Mouse (Mus musculus) limb, embryonic 12.5 days (tissue): ENCODE measurements around the gene Aplf. TPM values are rescaled to one million over a fixed set of nuclear protein-coding genes. Genes with fewer than 3 reads are reported as not detected.

Experiments
- ATAC-seq: fragments of 200-750 bp; cut with Nextera tagmentation; 2 replicates; pipeline ENCODE4 v1.8.0; 2017; ENCODE audit warnings: low read depth, moderate TSS enrichment; ENCODE audit not compliant: insufficient number of reproducible peaks, insufficient read depth, low FRiP score, low TSS enrichment
- H3K27ac ChIP-seq: fragments of 300-500 bp; sonication (generic); 2 replicates; pipeline ENCODE4 v1.5.1; 2016; ENCODE audit warnings: mild to moderate bottlenecking, moderate library complexity
- H3K27me3 ChIP-seq: fragments of 300-500 bp; sonication (generic); 2 replicates; pipeline ENCODE4 v1.6.1; 2016; ENCODE audit warnings: mild to moderate bottlenecking, moderate library complexity
- H3K36me3 ChIP-seq: fragments of 300-500 bp; sonication (generic); 2 replicates; pipeline ENCODE4 v1.6.1; 2016; ENCODE audit warnings: mild to moderate bottlenecking, moderate library complexity
- H3K4me1 ChIP-seq: fragments of 300-500 bp; sonication (generic); replicated peaks from 2 replicates; pipeline ENCODE4 v1.6.1; 2016
- H3K4me2 ChIP-seq: fragments of 300-500 bp; sonication (generic); 2 replicates; pipeline ENCODE4 v1.6.1; 2016; ENCODE audit warnings: mild to moderate bottlenecking, moderate library complexity
- H3K4me3 ChIP-seq: fragments of 300-500 bp; sonication (generic); replicated peaks from 2 replicates; pipeline ENCODE4 v1.5.1; 2016; ENCODE audit warnings: mild to moderate bottlenecking
- H3K9ac ChIP-seq: fragments of 300-500 bp; sonication (generic); replicated peaks from 2 replicates; pipeline ENCODE4 v1.6.1; 2016; ENCODE audit warnings: mild to moderate bottlenecking, moderate library complexity
- H3K9me3 ChIP-seq: fragments of 300-500 bp; sonication (generic); 2 replicates; pipeline ENCODE4 v1.6.1; 2016; ENCODE audit warnings: mild to moderate bottlenecking, moderate library complexity
- WGBS: fragments of 180-500 bp; shearing (Covaris S2); methylation state at CpG from one replicate; pipeline ENCODE4 v1.1.7; 2016; 5-methylcytosine and 5-hydroxymethylcytosine counted together
- polyA plus RNA-seq: library from polyadenylated mRNA; unstranded; fragments of >200 nt; fragmentation: Nextera tagmentation; extraction: Ambion mirVana; gene quantifications from 2 replicates; pipeline ENCODE4 v1.2.1, GENCODE M21; 2016

Gene Aplf
- polyA plus RNA-seq, 1 experiment from 2014 or later = 13.0 TPM

GRCm38 (mm10) chr6:87667804-87668203 lies 4.2 kb downstream of the Aplf start:
- ATAC-seq = no peak
- Histone ChIP-seq H3K27ac (no peak overlapping the region), H3K9me3 (no peaks in the 10 kb centered on the region), H3K9ac (no peak overlapping the region), H3K4me2 (no peak overlapping the region), H3K27me3 (no peaks in the 10 kb centered on the region), H3K4me3 (no peak overlapping the region), H3K4me1 (peaks cover 16% of the 10 kb centered on the region), H3K36me3 (peaks cover 4% of the 10 kb centered on the region; the same call in 1 of the 2 replicates)
- WGBS = 85% methylated on average over 8 of the region's 8 CpGs

- H3K9ac ChIP-seq = no peak overlapping the region
- no peak overlapping the region for H3K4me2 ChIP-seq
- no peaks in the 10 kb centered on the region for H3K4me1 ChIP-seq
- WGBS = 89% methylated on average over 9 of the region's 9 CpGs
- ATAC-seq = no peak
- no peak overlapping the region for H3K27ac ChIP-seq
- H3K4me3 ChIP-seq = no peak overlapping the region
- peaks cover 4% of the 10 kb centered on the region; the same call in 1 of the 2 replicates for H3K36me3 ChIP-seq
- no peaks in the 10 kb centered on the region for H3K9me3 ChIP-seq
- no peaks in the 10 kb centered on the region for H3K27me3 ChIP-seq
Observed at GRCm38 (mm10) chr6:87663445-87663844, 8.5 kb downstream of the Aplf start.

GRCm38 (mm10) chr6:87662197-87662596 lies 9.8 kb downstream of the Aplf start:
- Histone ChIP-seq H3K27ac (no peak overlapping the region), H3K4me3 (no peak overlapping the region), H3K36me3 (peaks cover 7% of the 10 kb centered on the region; the same call in 1 of the 2 replicates), H3K4me1 (no peaks in the 10 kb centered on the region), H3K9ac (no peak overlapping the region), H3K9me3 (no peaks in the 10 kb centered on the region), H3K27me3 (no peaks in the 10 kb centered on the region), H3K4me2 (no peak overlapping the region)
- no peak for ATAC-seq
- 72% methylated on average over 6 of the region's 6 CpGs for WGBS

GRCm38 (mm10) chr6:87661707-87662106 lies 10.3 kb downstream of the Aplf start:
- no peak overlapping the region for H3K27ac ChIP-seq
- no peak for ATAC-seq
- H3K9ac ChIP-seq = no peak overlapping the region
- 85% methylated on average over 2 of the region's 2 CpGs for WGBS
- H3K27me3 ChIP-seq = no peaks in the 10 kb centered on the region
- H3K4me2 ChIP-seq = no peak overlapping the region
- H3K4me1 ChIP-seq = no peaks in the 10 kb centered on the region
- no peaks in the 10 kb centered on the region for H3K9me3 ChIP-seq
- H3K4me3 ChIP-seq = no peak overlapping the region
- peaks cover 7% of the 10 kb centered on the region; the same call in 1 of the 2 replicates for H3K36me3 ChIP-seq

- WGBS = 93% methylated on average over 4 of the region's 4 CpGs
- H3K4me1 ChIP-seq = no peaks in the 10 kb centered on the region
- no peak overlapping the region for H3K4me3 ChIP-seq
- no peak overlapping the region for H3K27ac ChIP-seq
- ATAC-seq = no peak
- no peak overlapping the region for H3K9ac ChIP-seq
- H3K4me2 ChIP-seq = no peak overlapping the region
- peaks cover 10% of the 10 kb centered on the region; the same call in 1 of the 2 replicates for H3K36me3 ChIP-seq
- H3K9me3 ChIP-seq = no peaks in the 10 kb centered on the region
- H3K27me3 ChIP-seq = no peaks in the 10 kb centered on the region
Observed at GRCm38 (mm10) chr6:87658816-87659215, 13.2 kb downstream of the Aplf start.

GRCm38 (mm10) chr6:87653904-87654638 lies 17.9 kb downstream of the Aplf start:
- peaks cover 12% of the 10 kb centered on the region; the same call in 1 of the 2 replicates for H3K36me3 ChIP-seq
- no peak overlapping the region for H3K4me2 ChIP-seq
- H3K27ac ChIP-seq = no peak overlapping the region
- WGBS = 62% methylated on average over 8 of the region's 8 CpGs
- no peaks in the 10 kb centered on the region for H3K9me3 ChIP-seq
- H3K4me1 ChIP-seq = no peaks in the 10 kb centered on the region
- no peak overlapping the region for H3K4me3 ChIP-seq
- H3K27me3 ChIP-seq = no peaks in the 10 kb centered on the region
- ATAC-seq = no peak
- H3K9ac ChIP-seq = no peak overlapping the region

GRCm38 (mm10) chr6:87653478-87653877 lies 18.5 kb downstream of the Aplf start:
- Histone ChIP-seq H3K9me3 (no peaks in the 10 kb centered on the region), H3K9ac (no peak overlapping the region), H3K36me3 (peaks cover 13% of the 10 kb centered on the region; the same call in 1 of the 2 replicates), H3K4me3 (no peak overlapping the region), H3K4me2 (no peak overlapping the region), H3K27ac (no peak overlapping the region), H3K27me3 (no peaks in the 10 kb centered on the region), H3K4me1 (no peaks in the 10 kb centered on the region)
- no peak for ATAC-seq
- WGBS = 72% methylated on average over 3 of the region's 3 CpGs

- ATAC-seq = no peak
- H3K27ac ChIP-seq = no peak overlapping the region
- WGBS = 97% methylated on average over 9 of the region's 9 CpGs
Observed at GRCm38 (mm10) chr6:87652670-87653069, 19.3 kb downstream of the Aplf start.

GRCm38 (mm10) chr6:87651787-87652186 lies 20.2 kb downstream of the Aplf start:
- Histone ChIP-seq H3K36me3 (peaks cover 13% of the 10 kb centered on the region; the same call in 1 of the 2 replicates), H3K4me2 (no peak overlapping the region)

More at GRCm38 (mm10) chr6:87652670-87653069, 19.3 kb downstream of the Aplf start:
- H3K4me3 ChIP-seq = no peak overlapping the region
- no peak overlapping the region for H3K4me2 ChIP-seq
- peaks cover 14% of the 10 kb centered on the region; the same call in 1 of the 2 replicates for H3K36me3 ChIP-seq
- H3K4me1 ChIP-seq = no peaks in the 10 kb centered on the region
- no peaks in the 10 kb centered on the region for H3K27me3 ChIP-seq
- no peaks in the 10 kb centered on the region for H3K9me3 ChIP-seq
- no peak overlapping the region for H3K9ac ChIP-seq

GRCm38 (mm10) chr6:87638134-87638660 lies 33.8 kb downstream of the Aplf start:
- Histone ChIP-seq H3K9ac (no peak overlapping the region), H3K9me3 (no peaks in the 10 kb centered on the region), H3K27ac (no peak overlapping the region), H3K4me2 (no peak overlapping the region), H3K4me3 (no peak overlapping the region), H3K36me3 (no peaks in the 10 kb centered on the region), H3K4me1 (peaks cover 8% of the 10 kb centered on the region), H3K27me3 (no peaks in the 10 kb centered on the region)
- no peak for ATAC-seq
- 32% methylated on average over 11 of the region's 11 CpGs for WGBS

More at GRCm38 (mm10) chr6:87651787-87652186, 20.2 kb downstream of the Aplf start:
- Histone ChIP-seq H3K27ac (no peak overlapping the region), H3K9me3 (no peaks in the 10 kb centered on the region), H3K27me3 (no peaks in the 10 kb centered on the region), H3K9ac (no peak overlapping the region), H3K4me1 (no peaks in the 10 kb centered on the region), H3K4me3 (no peak overlapping the region)
- WGBS = 82% methylated on average over 5 of the region's 5 CpGs
- no peak for ATAC-seq

GRCm38 (mm10) chr6:87632176-87632575 lies 39.8 kb downstream of the Aplf start:
- ATAC-seq = no peak
- WGBS = 75% methylated on average over 4 of the region's 4 CpGs
- Histone ChIP-seq H3K9me3 (no peaks in the 10 kb centered on the region), H3K27me3 (no peaks in the 10 kb centered on the region), H3K9ac (no peak overlapping the region), H3K4me1 (no peaks in the 10 kb centered on the region), H3K27ac (no peak overlapping the region), H3K4me2 (no peak overlapping the region), H3K4me3 (no peak overlapping the region), H3K36me3 (peaks cover 11% of the 10 kb centered on the region; the same call in 1 of the 2 replicates)
